Mouse (Mus musculus): ENCODE results near the gene Dusp1.

DNA sequence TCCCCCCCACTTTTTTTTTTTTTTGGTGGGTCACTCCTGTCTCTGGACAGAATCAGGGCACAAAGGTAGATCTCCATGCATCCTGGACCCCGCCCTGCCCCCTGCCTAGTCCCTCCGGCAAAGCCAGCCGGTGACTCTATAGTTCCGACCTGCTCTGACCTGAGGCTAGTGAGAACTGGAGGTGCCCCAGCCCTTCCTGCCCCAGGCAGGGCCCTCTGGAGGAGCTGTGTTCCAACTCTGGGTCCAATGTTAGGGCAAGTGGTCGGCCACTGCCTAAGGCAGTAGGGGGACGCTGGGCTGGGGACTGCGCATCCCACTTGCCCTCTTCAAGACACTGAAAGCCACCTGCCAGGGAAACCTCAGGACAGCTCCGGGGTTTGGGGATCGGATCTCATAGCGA, 71.9 kb downstream of the Dusp1 start:
- TF ChIP-seq CTCF (IDR thresholded peaks at IDR 0.05; ENCODE audit: low read depth) (no peak), EP300 (IDR thresholded peaks at IDR 0.05; ENCODE audit: low read depth) (no peak)
